Mouse (Mus musculus) neural tube, embryonic 11.5 days (tissue): ENCODE measurements at regions not wholly inside any gene's neighbourhood (a gene's known extent, or its start where the extent isn't known, plus 50 kb on each side); places are given as distances from the start of the nearest gene placed in this dataset.

Experiments used
- ATAC-seq: fragments of 200-750 bp; cut with Nextera tagmentation; 2 replicates; pipeline ENCODE4 v1.8.0; 2017; ENCODE audit warnings: moderate number of reproducible peaks, mild to moderate bottlenecking, moderate TSS enrichment, moderate library complexity; ENCODE audit not compliant: insufficient read depth, low FRiP score, low TSS enrichment
- DNase-seq: peaks from one replicate; pipeline ENCODE4 v3.0.0-alpha.2; 2015; ENCODE audit warnings: low spot score
- H3K27ac ChIP-seq: fragments of 300-500 bp; sonication (generic); 2 replicates; pipeline ENCODE4 v1.5.1; 2014; ENCODE audit warnings: low read depth, mild to moderate bottlenecking, low read length
- H3K27me3 ChIP-seq: fragments of 300-500 bp; sonication (generic); 2 replicates; pipeline ENCODE4 v1.6.1; 2014; ENCODE audit warnings: mild to moderate bottlenecking, low read length, mixed read lengths; ENCODE audit not compliant: control insufficient read depth, insufficient read depth
- H3K36me3 ChIP-seq: fragments of 300-500 bp; sonication (generic); 2 replicates; pipeline ENCODE4 v1.6.1; 2014; ENCODE audit warnings: mild to moderate bottlenecking, low read length, moderate library complexity, mixed read lengths; ENCODE audit not compliant: control insufficient read depth, insufficient read depth
- H3K4me1 ChIP-seq: fragments of 300-500 bp; sonication (generic); 2 replicates; pipeline ENCODE4 v1.6.1; 2014; ENCODE audit warnings: low read length, mixed read lengths; ENCODE audit not compliant: control insufficient read depth, insufficient read depth
- H3K4me2 ChIP-seq: fragments of 300-500 bp; sonication (generic); 2 replicates; pipeline ENCODE4 v1.6.1; 2014; ENCODE audit warnings: low read depth, mild to moderate bottlenecking, moderate library complexity
- H3K4me3 ChIP-seq: fragments of 300-500 bp; sonication (generic); 2 replicates; pipeline ENCODE4 v1.5.1; 2014; ENCODE audit warnings: low read depth, low read length
- H3K9ac ChIP-seq: fragments of 300-500 bp; sonication (generic); 2 replicates; pipeline ENCODE4 v1.6.1; 2014; ENCODE audit warnings: mild to moderate bottlenecking, low read length
- H3K9me3 ChIP-seq: fragments of 300-500 bp; sonication (generic); 2 replicates; pipeline ENCODE4 v1.6.1; 2016; ENCODE audit warnings: low read length; ENCODE audit not compliant: control insufficient read depth
- WGBS: fragments of 180-500 bp; shearing (Covaris S2); extraction: QIAGEN DNeasy Blood & Tissue Kit; methylation state at CpG from one replicate; pipeline ENCODE4 v1.1.7; 2014; 5-methylcytosine and 5-hydroxymethylcytosine counted together

DNA sequence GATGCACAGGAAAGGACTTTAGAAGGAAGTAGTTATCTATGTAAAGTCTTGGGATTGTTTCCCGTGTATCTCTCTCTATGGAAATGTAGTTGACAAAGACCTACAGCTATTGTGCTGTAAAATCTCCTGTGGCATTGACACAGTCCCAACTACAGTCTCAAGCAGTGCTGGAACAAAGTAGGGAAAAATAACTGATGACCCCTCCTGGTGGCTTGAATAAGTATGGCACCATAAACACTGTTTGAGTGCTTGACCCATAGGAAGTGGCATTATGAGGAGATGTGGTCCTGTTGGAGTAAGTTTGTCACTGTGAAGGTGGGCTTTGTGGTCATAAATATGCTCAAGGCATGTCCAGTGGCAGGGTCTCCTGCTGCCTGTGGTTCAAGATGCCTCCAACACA, 928.4 kb upstream of the Mms22l start:
- Histone ChIP-seq H3K27me3 (no peaks in the 10 kb centered on the region), H3K4me3 (no peak overlapping the region), H3K9me3 (no peaks in the 10 kb centered on the region), H3K9ac (no peak overlapping the region), H3K4me2 (no peak overlapping the region), H3K4me1 (no peaks in the 10 kb centered on the region), H3K36me3 (no peaks in the 10 kb centered on the region), H3K27ac (no peak overlapping the region)
- no peak for ATAC-seq
- no peak for DNase-seq
- WGBS, result 38% methylated on average over 1 of the region's 1 CpGs

- Histone ChIP-seq H3K27me3 (no peaks in the 10 kb centered on the region), H3K4me2 (no peak overlapping the region), H3K27ac (no peak overlapping the region), H3K4me1 (no peaks in the 10 kb centered on the region), H3K9ac (no peak overlapping the region), H3K9me3 (no peaks in the 10 kb centered on the region), H3K4me3 (no peak overlapping the region), H3K36me3 (no peaks in the 10 kb centered on the region)
- DNase-seq (no peak), ATAC-seq (no peak)
Observed at GRCm38 (mm10) chr4:23573013-23573412, 923.2 kb upstream of the Mms22l start.

- Histone ChIP-seq H3K36me3 (no peaks in the 10 kb centered on the region), H3K4me3 (no peak overlapping the region), H3K4me1 (peaks cover 4% of the 10 kb centered on the region; the same call in 1 of the 2 replicates), H3K27me3 (no peaks in the 10 kb centered on the region), H3K4me2 (no peak overlapping the region), H3K9ac (no peak overlapping the region), H3K27ac (no peak overlapping the region), H3K9me3 (no peaks in the 10 kb centered on the region)
- no peak for DNase-seq
- 83% methylated on average over 2 of the region's 2 CpGs for WGBS
- no peak for ATAC-seq
Observed at GRCm38 (mm10) chr4:23587412-23587811, 908.8 kb upstream of the Mms22l start.

DNA sequence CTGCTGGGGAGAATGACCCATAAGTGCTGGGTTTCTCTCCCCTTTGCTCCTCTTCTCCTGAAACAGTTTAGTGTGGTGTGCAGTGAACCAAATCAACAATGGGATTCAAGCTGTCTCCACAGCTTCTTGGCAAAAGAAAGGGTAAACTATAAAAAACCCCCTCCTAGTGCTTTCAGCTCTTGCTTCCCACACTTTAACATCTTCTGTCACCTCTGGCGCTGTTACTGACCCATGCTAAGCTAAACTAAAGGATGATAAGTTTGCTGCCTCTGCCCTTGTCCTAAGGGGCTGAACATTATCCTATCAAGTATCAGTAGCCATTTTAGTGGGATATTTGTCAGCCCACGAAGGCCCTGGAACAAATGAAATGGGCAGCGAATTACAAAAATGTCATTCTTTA, 905.4 kb upstream of the Mms22l start:
- Histone ChIP-seq H3K4me3 (no peak overlapping the region), H3K9ac (no peak overlapping the region), H3K36me3 (no peaks in the 10 kb centered on the region), H3K4me2 (no peak overlapping the region), H3K27me3 (no peaks in the 10 kb centered on the region), H3K27ac (0 out of 2 replicates have a peak overlapping the region, but pooled peaks have one; percentile 39), H3K9me3 (no peaks in the 10 kb centered on the region), H3K4me1 (peaks cover 4% of the 10 kb centered on the region; the same call in 1 of the 2 replicates)
- peak; percentile 63 for ATAC-seq
- DNase-seq, result peak; percentile 34
- 16% methylated on average over 3 of the region's 3 CpGs for WGBS

DNA sequence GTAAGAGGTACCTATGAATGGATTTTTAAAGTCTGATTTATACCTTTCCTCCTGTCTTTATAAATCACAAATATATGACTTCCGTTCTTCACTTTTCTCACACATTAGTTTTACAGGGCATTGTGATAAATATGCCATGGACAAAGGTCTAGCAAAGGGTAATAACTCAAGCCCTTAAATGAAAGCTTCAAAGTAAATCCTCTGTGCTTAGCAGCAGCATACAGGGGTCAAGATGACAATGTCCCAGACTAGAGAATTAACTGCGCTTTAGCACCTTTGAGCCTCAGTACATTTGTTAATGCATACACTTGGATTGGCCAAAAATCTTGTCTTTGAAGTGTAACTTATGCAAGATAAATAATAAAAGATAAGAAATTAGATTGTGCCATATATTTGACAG, 904.7 kb upstream of the Mms22l start:
- Histone ChIP-seq H3K36me3 (no peaks in the 10 kb centered on the region), H3K27ac (no peak overlapping the region), H3K9ac (no peak overlapping the region), H3K4me2 (no peak overlapping the region), H3K4me3 (no peak overlapping the region), H3K27me3 (no peaks in the 10 kb centered on the region), H3K4me1 (peaks cover 4% of the 10 kb centered on the region; the same call in 1 of the 2 replicates), H3K9me3 (no peaks in the 10 kb centered on the region)
- peak; percentile 54; the same call in 1 of the 2 replicates for ATAC-seq
- no peak for DNase-seq
- 27% methylated on average over 2 of the region's 2 CpGs for WGBS

- 93% methylated on average over 2 of the region's 2 CpGs for WGBS
Observed at GRCm38 (mm10) chr4:23600070-23600469, 896.2 kb upstream of the Mms22l start.

DNA sequence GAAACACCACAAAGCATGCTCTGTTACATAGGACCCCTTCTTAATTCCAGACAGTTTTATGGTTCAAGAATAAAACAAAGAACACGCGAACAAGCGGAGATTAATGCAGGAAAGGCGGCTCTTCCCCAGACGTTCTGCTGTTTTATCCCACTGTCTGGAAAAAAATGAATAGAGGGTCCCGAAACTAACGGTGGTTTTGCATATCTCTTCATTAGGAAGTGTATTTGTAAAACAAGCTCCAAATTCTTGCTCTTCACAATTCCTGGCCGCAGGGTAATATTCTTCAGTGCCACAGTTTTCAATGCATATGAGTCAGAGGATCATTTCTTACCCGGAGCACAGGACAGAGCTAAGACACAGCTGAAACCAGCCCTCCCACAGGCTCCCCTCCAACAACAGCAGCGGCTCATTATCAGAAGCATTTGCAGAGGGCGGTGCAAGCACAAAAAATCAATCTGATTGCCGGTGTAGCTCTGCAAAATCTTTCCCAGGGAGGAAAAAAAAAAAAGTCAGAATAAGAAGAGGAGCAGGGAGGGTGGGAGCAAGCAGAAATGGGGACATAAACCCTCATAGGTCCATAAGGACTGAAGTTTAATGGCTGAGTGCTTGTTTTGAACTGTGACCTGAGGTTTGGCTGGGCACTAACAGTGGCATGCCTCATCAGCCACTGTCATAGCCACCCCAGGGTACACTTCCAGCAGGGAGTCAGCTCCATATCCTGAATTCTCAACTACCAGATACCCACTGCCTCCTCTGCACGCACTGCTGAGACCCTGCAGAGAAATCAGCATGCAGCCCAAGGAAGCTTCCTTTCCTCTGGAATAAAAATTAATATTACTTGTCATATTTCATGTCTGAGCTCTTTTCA, 894.6 kb upstream of the Mms22l start:
- peaks cover 12% of the 10 kb centered on the region for H3K4me1 ChIP-seq
- 18% methylated on average over 13 of the region's 13 CpGs for WGBS
- DNase-seq (peak; percentile 58), ATAC-seq (peak; percentile 77)
- H3K27me3 ChIP-seq, result no peaks in the 10 kb centered on the region
- peak overlapping the region; percentile 33 for H3K4me2 ChIP-seq
- H3K9me3 ChIP-seq, result no peaks in the 10 kb centered on the region
- H3K9ac ChIP-seq, result peak overlapping the region; percentile 0; the same call in 1 of the 2 replicates
- peak overlapping the region; percentile 73 for H3K27ac ChIP-seq
- no peaks in the 10 kb centered on the region for H3K36me3 ChIP-seq
- no peak overlapping the region for H3K4me3 ChIP-seq

More at GRCm38 (mm10) chr4:23600070-23600469, 896.2 kb upstream of the Mms22l start:
- no peaks in the 10 kb centered on the region for H3K36me3 ChIP-seq
- no peak overlapping the region for H3K9ac ChIP-seq
- ATAC-seq (no peak), DNase-seq (no peak)
- H3K9me3 ChIP-seq, result no peaks in the 10 kb centered on the region
- H3K27ac ChIP-seq, result no peak overlapping the region
- no peak overlapping the region for H3K4me2 ChIP-seq
- peaks cover 12% of the 10 kb centered on the region for H3K4me1 ChIP-seq
- no peak overlapping the region for H3K4me3 ChIP-seq
- no peaks in the 10 kb centered on the region for H3K27me3 ChIP-seq

- no peak overlapping the region for H3K9ac ChIP-seq
- H3K27me3 ChIP-seq, result no peaks in the 10 kb centered on the region
- DNase-seq, result peak; percentile 19
- H3K27ac ChIP-seq, result peak overlapping the region; percentile 73
- no peaks in the 10 kb centered on the region for H3K36me3 ChIP-seq
- H3K9me3 ChIP-seq, result no peaks in the 10 kb centered on the region
- peak overlapping the region; percentile 33 for H3K4me2 ChIP-seq
- 42% methylated on average over 9 of the region's 9 CpGs for whole genome bisulfite sequencing
- H3K4me1 ChIP-seq, result peaks cover 12% of the 10 kb centered on the region
- ATAC-seq, result peak; percentile 48
- H3K4me3 ChIP-seq, result no peak overlapping the region
Observed at GRCm38 (mm10) chr4:23602294-23602932, 893.8 kb upstream of the Mms22l start.
